Mouse (Mus musculus): ENCODE results near the gene Bckdhb. TPM values are rescaled to one million over a fixed set of nuclear protein-coding genes. Genes with fewer than 3 reads are reported as not detected.
"Not testable (repeated sequence)": the region's sequence is repeated elsewhere in the genome, so short reads cannot be mapped to it uniquely, and the experiment has no call there.

Gene Bckdhb
- polyA plus RNA-seq, 1 experiment, result 57.7 TPM

DNA sequence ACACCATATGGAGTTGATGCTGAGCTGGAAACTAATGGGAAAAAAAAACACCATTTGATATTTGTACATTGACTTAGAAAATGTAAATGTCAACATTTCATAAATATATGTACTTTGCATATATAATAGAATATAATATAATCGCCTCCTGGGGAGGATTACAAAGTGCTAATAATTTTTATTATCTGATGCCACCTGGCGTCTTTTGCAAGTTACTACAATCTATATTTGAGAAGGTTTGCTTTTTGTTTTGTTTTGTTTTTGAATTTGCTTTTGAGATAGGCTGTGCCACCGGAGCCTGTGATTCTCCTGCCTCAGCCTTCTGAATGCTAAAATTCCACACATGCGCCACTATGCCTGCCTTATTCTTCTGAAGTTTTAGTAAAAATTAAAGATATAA is 19.1 kb upstream of the Bckdhb start:
- H3K27me3 ChIP-seq (replicated peaks; ENCODE audit: control insufficient read depth, insufficient read depth, low read length), result no peaks in the 10 kb centered on the region
- H3K4me1 ChIP-seq (ENCODE audit: control insufficient read depth, insufficient read depth, low read length), result no peaks in the 10 kb centered on the region
- DNase-seq, result no peak
- H3K36me3 ChIP-seq (ENCODE audit: control insufficient read depth, insufficient read depth, low read length), result no peaks in the 10 kb centered on the region
- TF ChIP-seq CTCF (conservative IDR thresholded peaks at IDR 0.05; ENCODE audit: insufficient read depth, insufficient read length, low read depth, low read length) (no peak), POLR2A (IDR thresholded peaks at IDR 0.05; ENCODE audit: low read depth, low read length) (no peak)
- no peak overlapping the region for H3K27ac ChIP-seq (ENCODE audit: insufficient read depth, low read depth, low read length)
- no peak overlapping the region for H3K4me3 ChIP-seq (ENCODE audit: insufficient read depth, low read depth, low read length)
- 50% methylated on average over 4 of the region's 4 CpGs for WGBS

DNA sequence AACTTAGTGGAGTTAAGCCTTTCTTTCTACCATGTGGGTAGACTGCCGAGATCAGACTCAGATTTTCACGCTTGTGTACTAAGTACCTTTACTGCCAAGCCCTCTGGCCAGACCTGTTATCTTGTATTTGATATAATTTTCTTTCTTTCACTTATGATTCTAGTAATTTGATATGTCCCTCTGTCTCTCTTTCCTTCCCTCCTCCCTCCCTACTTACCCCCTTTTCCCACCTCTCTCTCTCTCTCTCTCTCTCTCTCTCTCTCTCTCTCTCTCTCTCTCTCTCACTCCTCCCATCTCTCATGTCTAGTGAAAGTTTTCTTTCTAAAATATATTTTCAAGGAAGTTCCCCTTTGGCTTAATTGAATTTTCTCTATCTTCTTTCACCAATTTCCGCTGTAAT is 17.9 kb upstream of the Bckdhb start:
- Histone ChIP-seq H3K4me3 (ENCODE audit: insufficient read depth, low read depth, low read length) (no peak overlapping the region), H3K27me3 (replicated peaks; ENCODE audit: control insufficient read depth, insufficient read depth, low read length) (no peaks in the 10 kb centered on the region), H3K36me3 (ENCODE audit: control insufficient read depth, insufficient read depth, low read length) (no peaks in the 10 kb centered on the region), H3K4me1 (ENCODE audit: control insufficient read depth, insufficient read depth, low read length) (no peaks in the 10 kb centered on the region), H3K27ac (ENCODE audit: insufficient read depth, low read depth, low read length) (no peak overlapping the region)
- no peak for DNase-seq
- WGBS, result 75% methylated on average over 3 of the region's 3 CpGs
- TF ChIP-seq POLR2A (IDR thresholded peaks at IDR 0.05; ENCODE audit: low read depth, low read length), result no peak
- no peak for TF ChIP-seq CTCF (conservative IDR thresholded peaks at IDR 0.05; ENCODE audit: insufficient read depth, insufficient read length, low read depth, low read length)

DNA sequence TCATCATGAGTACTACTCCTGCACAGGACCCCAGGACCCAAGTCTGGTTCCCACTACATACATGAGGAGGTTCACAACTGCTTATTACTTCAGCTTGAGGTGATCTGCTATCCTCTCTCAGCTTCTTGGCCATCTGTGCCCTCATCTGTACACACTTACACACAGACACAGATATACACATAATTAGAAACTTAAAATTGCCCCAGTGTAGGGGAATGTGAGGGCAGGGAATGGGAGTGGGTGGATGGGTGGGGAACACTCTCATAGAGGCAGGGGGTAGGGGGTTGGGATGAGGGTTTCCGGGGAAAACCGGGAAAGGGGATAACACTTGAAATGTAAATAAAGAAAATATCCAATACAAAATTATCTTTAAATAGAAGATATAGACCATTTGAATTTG is 15.1 kb upstream of the Bckdhb start:
- Histone ChIP-seq H3K27me3 (replicated peaks; ENCODE audit: control insufficient read depth, insufficient read depth, low read length) (no peaks in the 10 kb centered on the region), H3K4me3 (ENCODE audit: insufficient read depth, low read depth, low read length) (no peak overlapping the region), H3K36me3 (ENCODE audit: control insufficient read depth, insufficient read depth, low read length) (no peaks in the 10 kb centered on the region), H3K27ac (ENCODE audit: insufficient read depth, low read depth, low read length) (no peak overlapping the region), H3K4me1 (ENCODE audit: control insufficient read depth, insufficient read depth, low read length) (no peaks in the 10 kb centered on the region)
- no peak for DNase-seq
- WGBS, result 92% methylated on average over 2 of the region's 2 CpGs
- no peak for TF ChIP-seq POLR2A (IDR thresholded peaks at IDR 0.05; ENCODE audit: low read depth, low read length)

DNA sequence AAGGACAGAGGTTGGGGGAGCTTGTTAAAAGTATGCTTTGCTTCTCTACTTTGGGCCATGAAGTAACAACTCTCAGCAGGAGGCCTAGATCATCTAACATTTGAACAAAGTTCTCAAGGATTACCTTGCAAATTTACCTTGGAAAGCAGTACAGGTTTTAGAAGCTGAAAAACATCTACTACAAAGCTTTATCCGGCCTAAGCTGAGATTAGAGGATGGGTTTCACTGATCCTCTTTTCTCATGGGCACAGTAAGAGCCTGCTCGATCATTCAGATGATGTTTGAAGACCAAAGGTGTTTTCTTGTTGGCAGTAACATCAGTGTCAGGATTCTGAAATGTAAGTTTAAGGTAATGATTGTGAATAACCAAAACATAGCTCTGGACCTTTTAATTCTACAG is 14.0 kb upstream of the Bckdhb start:
- TF ChIP-seq CTCF (conservative IDR thresholded peaks at IDR 0.05; ENCODE audit: insufficient read depth, insufficient read length, low read depth, low read length), result no peak
- no peak for TF ChIP-seq POLR2A (IDR thresholded peaks at IDR 0.05; ENCODE audit: low read depth, low read length)
- WGBS, result 83% methylated on average over 2 of the region's 2 CpGs
- no peaks in the 10 kb centered on the region for H3K4me1 ChIP-seq (ENCODE audit: control insufficient read depth, insufficient read depth, low read length)

DNA sequence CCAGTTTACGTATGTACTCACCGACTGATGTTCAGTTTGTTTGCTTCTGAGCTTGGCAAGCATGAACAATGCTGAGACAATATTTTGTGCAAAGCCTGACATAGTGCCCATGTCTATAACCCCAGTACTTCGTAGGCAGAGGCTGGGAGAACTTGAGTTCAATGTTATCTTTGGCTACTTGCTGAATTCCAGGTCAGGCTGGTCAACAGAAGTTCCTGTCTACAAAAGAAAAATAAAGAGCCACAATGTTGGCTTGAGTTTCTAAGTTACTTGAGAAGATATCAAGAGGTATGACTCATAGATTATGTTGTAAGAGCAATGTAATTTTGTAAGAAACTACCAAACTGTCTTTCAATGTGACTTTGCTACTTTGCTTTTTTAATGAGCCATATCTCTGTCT is 2.9 kb upstream of the Bckdhb start:
- no peak for TF ChIP-seq CTCF (conservative IDR thresholded peaks at IDR 0.05; ENCODE audit: insufficient read depth, insufficient read length, low read depth, low read length)
- TF ChIP-seq POLR2A (IDR thresholded peaks at IDR 0.05; ENCODE audit: low read depth, low read length), result no peak
- H3K4me1 ChIP-seq (ENCODE audit: control insufficient read depth, insufficient read depth, low read length), result no peaks in the 10 kb centered on the region
- H3K4me3 ChIP-seq (ENCODE audit: insufficient read depth, low read depth, low read length), result no peak overlapping the region
- no peak for DNase-seq
- no peaks in the 10 kb centered on the region for H3K36me3 ChIP-seq (ENCODE audit: control insufficient read depth, insufficient read depth, low read length)
- H3K27ac ChIP-seq (ENCODE audit: insufficient read depth, low read depth, low read length), result peak overlapping the region; percentile 77
- H3K27me3 ChIP-seq (replicated peaks; ENCODE audit: control insufficient read depth, insufficient read depth, low read length), result no peaks in the 10 kb centered on the region
- WGBS, result 55% methylated on average over 3 of the region's 3 CpGs

More for the DNA sequence above, 14.0 kb upstream of the Bckdhb start:
- Histone ChIP-seq H3K27ac (ENCODE audit: insufficient read depth, low read depth, low read length) (no peak overlapping the region), H3K4me3 (ENCODE audit: insufficient read depth, low read depth, low read length) (no peak overlapping the region), H3K36me3 (ENCODE audit: control insufficient read depth, insufficient read depth, low read length) (no peaks in the 10 kb centered on the region), H3K27me3 (replicated peaks; ENCODE audit: control insufficient read depth, insufficient read depth, low read length) (no peaks in the 10 kb centered on the region)
- no peak for DNase-seq

DNA sequence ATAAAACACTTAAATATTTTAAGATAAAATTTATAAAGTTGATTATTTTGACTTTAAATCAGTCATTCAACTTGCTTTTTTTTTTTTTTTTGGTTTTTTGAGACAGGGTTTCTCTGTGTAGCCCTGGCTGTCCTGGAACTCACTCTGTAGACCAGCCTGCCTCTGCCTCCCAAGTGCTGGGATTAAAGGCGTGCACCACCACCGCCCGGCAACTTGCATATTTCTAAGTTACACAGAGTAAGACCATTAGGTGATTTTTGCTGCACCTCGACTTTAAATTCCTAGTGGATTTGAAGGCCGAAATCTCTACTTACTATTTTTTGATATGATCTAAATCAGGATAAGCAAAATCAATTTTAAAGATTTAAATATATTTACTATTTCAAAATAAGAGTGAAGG is 589 bp upstream of the Bckdhb start:
- Histone ChIP-seq H3K36me3 (ENCODE audit: control insufficient read depth, insufficient read depth, low read length) (no peaks in the 10 kb centered on the region), H3K4me1 (ENCODE audit: control insufficient read depth, insufficient read depth, low read length) (no peaks in the 10 kb centered on the region), H3K4me3 (ENCODE audit: insufficient read depth, low read depth, low read length) (no peak overlapping the region), H3K27ac (ENCODE audit: insufficient read depth, low read depth, low read length) (no peak overlapping the region), H3K27me3 (replicated peaks; ENCODE audit: control insufficient read depth, insufficient read depth, low read length) (no peaks in the 10 kb centered on the region)
- 83% methylated on average over 5 of the region's 5 CpGs for WGBS
- DNase-seq, result no peak
- TF ChIP-seq POLR2A (IDR thresholded peaks at IDR 0.05; ENCODE audit: low read depth, low read length) (no peak), CTCF (conservative IDR thresholded peaks at IDR 0.05; ENCODE audit: insufficient read depth, insufficient read length, low read depth, low read length) (no peak)

DNA sequence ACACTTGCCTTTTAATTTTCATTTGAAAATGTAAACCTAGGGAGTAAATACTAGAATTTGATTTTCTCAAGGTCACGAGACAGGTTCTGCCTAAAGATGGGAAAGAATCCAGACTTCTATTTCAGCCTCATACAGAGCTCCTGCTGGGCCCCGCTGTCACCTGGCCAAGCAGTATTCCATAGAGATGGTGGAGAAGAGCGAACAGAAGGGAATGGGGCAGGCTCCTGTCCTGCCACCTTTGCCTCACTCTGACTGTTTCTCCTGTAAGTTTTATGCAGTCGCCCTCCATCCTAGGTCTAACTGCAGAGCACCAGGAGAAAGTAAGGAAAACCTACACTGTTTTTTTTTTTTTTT is 720 bp downstream of the Bckdhb start:
- no peak for TF ChIP-seq POLR2A (IDR thresholded peaks at IDR 0.05; ENCODE audit: low read depth, low read length)
- no peak for TF ChIP-seq CTCF (conservative IDR thresholded peaks at IDR 0.05; ENCODE audit: insufficient read depth, insufficient read length, low read depth, low read length)
- Histone ChIP-seq H3K4me1 (ENCODE audit: control insufficient read depth, insufficient read depth, low read length) (no peaks in the 10 kb centered on the region), H3K4me3 (ENCODE audit: insufficient read depth, low read depth, low read length) (peak overlapping the region; percentile 78), H3K36me3 (ENCODE audit: control insufficient read depth, insufficient read depth, low read length) (no peaks in the 10 kb centered on the region), H3K27me3 (replicated peaks; ENCODE audit: control insufficient read depth, insufficient read depth, low read length) (no peaks in the 10 kb centered on the region), H3K27ac (ENCODE audit: insufficient read depth, low read depth, low read length) (no peak overlapping the region)
- WGBS, result 58% methylated on average over 4 of the region's 4 CpGs
- DNase-seq, result no peak

DNA sequence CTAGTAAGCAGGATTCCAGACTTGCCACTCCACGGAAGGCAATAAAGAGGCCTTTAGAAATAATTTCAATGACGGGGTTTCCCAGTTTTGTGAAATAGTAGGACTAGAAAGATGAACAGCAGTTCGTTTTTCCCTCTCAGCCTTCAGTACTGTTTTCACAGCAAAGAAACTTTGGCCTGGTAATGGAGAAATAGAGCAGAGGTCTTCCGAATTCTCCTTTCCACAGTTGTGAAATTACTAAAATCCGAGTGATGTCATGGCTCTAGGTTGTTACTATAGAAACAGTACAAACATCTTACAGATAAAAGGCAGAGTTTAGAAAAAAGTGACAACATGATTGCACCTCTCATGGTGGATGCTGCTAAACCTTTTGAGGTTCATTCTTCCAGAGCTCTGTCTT is 1.4 kb downstream of the Bckdhb start:
- TF ChIP-seq CTCF (conservative IDR thresholded peaks at IDR 0.05; ENCODE audit: insufficient read depth, insufficient read length, low read depth, low read length) (no peak), POLR2A (IDR thresholded peaks at IDR 0.05; ENCODE audit: low read depth, low read length) (no peak)
- Histone ChIP-seq H3K36me3 (ENCODE audit: control insufficient read depth, insufficient read depth, low read length) (no peaks in the 10 kb centered on the region), H3K4me1 (ENCODE audit: control insufficient read depth, insufficient read depth, low read length) (no peaks in the 10 kb centered on the region), H3K27me3 (replicated peaks; ENCODE audit: control insufficient read depth, insufficient read depth, low read length) (no peaks in the 10 kb centered on the region), H3K27ac (ENCODE audit: insufficient read depth, low read depth, low read length) (no peak overlapping the region), H3K4me3 (ENCODE audit: insufficient read depth, low read depth, low read length) (no peak overlapping the region)
- DNase-seq, result no peak
- 73% methylated on average over 5 of the region's 5 CpGs for WGBS

DNA sequence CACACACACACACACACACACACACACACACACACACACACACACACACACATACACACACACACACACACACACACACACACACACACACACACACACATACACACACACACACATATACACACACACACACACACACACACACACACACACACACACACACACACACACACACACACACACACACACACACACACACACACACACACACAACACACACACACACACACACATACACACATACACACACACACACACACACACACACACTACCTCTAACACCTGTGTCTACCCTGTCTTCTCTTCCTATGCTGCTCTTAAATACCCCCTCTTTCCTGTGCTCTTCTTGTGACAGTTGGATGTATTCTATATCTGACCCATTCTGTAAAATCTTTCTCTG is 14.6 kb downstream of the Bckdhb start:
- H3K27me3 ChIP-seq (replicated peaks; ENCODE audit: control insufficient read depth, insufficient read depth, low read length); DNase-seq; H3K4me3 ChIP-seq (ENCODE audit: insufficient read depth, low read depth, low read length); H3K36me3 ChIP-seq (ENCODE audit: control insufficient read depth, insufficient read depth, low read length): not testable (repeated sequence)
- peaks cover 12% of the 10 kb centered on the region; the same call in 1 of the 2 replicates for H3K4me1 ChIP-seq (ENCODE audit: control insufficient read depth, insufficient read depth, low read length)
- peak overlapping the region; percentile 95 for H3K27ac ChIP-seq (ENCODE audit: insufficient read depth, low read depth, low read length)

Data from kidney, adult 2 months (tissue).